Mouse (Mus musculus) layer of hippocampus, postnatal 25 days (tissue): Measurements from ENCODE around the gene Znrf3. TPM values are rescaled to one million over a fixed set of nuclear protein-coding genes. Genes with fewer than 3 reads are reported as not detected.

Experiments
- DNase-seq, 2 experiments: peaks; one replicate each; pipeline ENCODE4 v3.0.0; 2022; ENCODE audit warnings: mixed read lengths in 2 of 2, low spot score in 1 of 2; ENCODE audit errors: extremely low spot score in 1 of 2
- total RNA-seq, 2 experiments: library from RNA; stranded (reverse); gene quantifications; 2 replicates each; pipeline ENCODE4 v1.2.3; 2021

Gene Znrf3
- total RNA-seq, 2 experiments from 2014 or later = 18.6 to 23.2 TPM

DNA sequence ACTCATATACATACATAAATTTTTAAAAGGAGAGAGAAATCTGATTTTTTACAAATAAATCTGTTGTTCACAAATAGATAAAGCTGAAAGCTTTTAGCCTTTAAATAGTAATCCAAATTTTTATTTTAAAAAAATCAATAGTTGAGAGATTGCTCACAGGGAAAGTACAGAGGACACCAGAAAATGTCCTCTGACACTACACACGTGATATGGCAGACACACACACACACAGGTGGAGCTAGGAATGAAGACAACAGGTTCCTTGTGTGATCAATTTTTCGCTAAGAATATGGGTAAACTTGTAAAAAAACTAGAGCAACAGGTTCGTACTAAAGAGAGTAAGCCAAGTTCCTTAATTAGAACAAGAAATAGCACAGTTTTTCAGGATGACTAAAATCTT is 118.4 kb downstream of the Znrf3 start:
- no peak for DNase-seq

DNA sequence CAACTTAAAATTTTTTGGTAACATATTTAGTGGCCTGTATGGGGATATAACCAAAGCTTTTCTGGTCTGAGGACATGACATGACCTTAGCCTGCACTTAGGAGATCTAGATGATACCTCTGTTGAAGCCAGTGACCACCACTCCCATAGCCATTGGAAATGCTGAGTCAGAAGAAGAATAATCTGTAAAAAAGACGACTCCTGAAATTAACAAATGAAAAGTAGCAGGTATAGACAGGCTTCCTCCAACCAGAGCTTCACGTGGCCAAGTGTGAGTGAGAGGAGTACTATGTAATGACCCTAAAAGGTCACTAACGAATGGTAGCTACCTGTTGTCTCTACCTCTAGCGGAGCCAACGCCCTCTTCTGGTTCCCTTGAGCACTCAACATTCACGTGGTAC is 119.4 kb downstream of the Znrf3 start:
- no peak for DNase-seq

GRCm38 (mm10) chr11:5324296-5324695 is 120.4 kb downstream of the Znrf3 start:
- no peak for DNase-seq

DNA sequence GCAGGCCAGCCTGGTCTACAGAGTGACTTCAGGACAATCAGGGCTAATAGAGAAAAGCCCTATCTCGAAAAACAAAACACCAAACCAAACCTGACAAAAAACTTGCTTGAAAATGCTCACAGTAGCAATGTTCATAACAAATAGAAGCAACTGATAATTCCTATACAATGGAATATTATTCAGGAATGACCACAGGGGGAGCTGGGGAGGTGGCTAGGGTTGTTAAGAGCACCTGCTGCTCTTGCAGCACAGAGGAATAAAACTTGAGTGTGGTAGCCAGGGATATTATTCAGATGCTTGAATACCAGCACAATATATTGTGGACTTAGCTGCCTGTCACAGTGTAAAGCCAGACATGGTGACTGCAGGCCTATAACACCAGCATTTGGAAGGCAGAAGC is 123.0 kb downstream of the Znrf3 start:
- DNase-seq = no peak

DNA sequence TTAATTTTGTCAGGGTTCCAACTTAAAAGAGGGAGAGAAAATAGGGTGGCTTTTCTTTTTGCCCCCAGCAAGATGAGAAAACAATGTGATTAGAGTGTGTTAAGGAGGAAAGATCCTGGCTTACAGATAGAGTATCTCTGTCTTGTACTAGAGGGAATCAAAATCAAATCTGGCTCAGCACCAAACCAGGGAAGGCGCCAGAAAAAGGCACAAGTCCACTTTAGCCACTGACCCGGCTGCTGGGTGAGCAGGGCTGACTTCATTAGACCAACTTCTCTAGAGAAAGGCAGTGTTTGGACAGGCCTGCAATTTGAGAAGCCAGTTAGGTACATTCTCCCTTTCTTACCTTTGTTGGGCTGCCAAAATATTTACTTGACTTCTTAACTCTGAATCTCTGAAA is 125.7 kb downstream of the Znrf3 start:
- DNase-seq = no peak

DNA sequence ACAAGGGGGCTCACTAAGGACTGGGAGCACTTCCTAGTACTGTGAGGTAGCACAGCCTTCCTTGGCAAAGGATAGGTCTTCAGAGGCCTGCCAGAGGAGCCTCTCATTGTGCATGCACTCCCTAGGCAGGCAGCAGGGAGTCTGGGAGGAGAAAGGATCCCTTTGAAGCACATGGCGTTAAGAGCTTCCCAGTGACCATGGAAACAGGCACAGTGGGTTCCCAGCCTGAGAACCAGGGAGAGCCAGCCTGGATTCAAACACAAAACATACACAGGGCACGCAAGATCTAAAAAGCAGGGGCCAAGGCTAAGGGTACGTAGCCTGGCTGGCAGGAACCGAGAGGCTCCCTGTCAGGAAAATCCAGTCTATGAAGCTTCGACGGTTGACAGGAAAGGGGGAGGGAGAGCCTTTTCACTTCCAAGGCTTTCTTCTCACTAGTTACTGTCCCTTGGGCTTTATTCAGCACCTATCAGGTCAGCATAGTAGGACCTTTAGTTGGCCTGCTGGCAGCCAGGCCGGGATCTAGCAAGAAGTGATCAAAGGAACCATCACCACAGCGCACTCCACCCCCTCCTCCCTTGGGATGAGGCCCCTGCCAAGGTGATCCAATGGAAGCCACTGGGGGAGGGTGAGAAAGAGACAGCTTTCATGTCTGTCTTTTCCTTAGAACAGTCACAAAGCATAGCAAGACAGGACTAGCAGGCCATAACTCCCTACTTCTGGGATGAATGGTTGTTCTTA is 126.4 kb downstream of the Znrf3 start:
- DNase-seq = peak in 1 of 2 experiments; percentile 24

GRCm38 (mm10) chr11:5314796-5315195 is 129.9 kb downstream of the Znrf3 start:
- peak in 1 of 2 experiments; percentile 63 for DNase-seq

DNA sequence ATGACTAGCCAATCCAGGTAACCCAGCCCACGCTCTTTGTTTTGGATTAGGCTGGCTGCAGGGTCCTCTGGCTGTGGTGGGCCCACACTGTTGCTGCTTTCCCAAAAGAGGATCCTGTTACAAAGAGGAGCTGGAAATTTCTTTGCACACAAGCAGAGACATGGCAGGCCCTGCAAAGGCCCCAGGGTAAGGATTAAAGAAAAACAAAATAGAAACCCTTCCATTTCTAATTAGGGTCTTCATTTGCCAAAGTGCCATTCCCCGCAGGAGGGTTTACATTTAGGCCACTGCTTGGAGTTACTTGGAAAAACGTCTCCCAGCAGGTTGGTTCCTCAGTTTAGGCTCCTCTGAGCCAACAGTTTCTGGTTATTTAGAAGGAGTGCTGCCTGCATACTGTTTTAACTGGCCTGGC is 130.3 kb downstream of the Znrf3 start:
- DNase-seq = no peak

GRCm38 (mm10) chr11:5307024-5307905 is 137.4 kb downstream of the Znrf3 start:
- no peak for DNase-seq

GRCm38 (mm10) chr11:5306017-5306416 is 138.6 kb downstream of the Znrf3 start:
- DNase-seq = no peak

GRCm38 (mm10) chr11:5304526-5304925 is 140.1 kb downstream of the Znrf3 start:
- DNase-seq = no peak

GRCm38 (mm10) chr11:5298007-5298372 is 146.7 kb downstream of the Znrf3 start:
- no peak for DNase-seq

GRCm38 (mm10) chr11:5297148-5298006 is 147.3 kb downstream of the Znrf3 start:
- no peak for DNase-seq

- no peak for DNase-seq
These were observed 148.0 kb downstream of the Znrf3 start for GRCm38 (mm10) chr11:5296576-5297115.

GRCm38 (mm10) chr11:5294805-5295204 is 149.8 kb downstream of the Znrf3 start:
- no peak for DNase-seq

DNA sequence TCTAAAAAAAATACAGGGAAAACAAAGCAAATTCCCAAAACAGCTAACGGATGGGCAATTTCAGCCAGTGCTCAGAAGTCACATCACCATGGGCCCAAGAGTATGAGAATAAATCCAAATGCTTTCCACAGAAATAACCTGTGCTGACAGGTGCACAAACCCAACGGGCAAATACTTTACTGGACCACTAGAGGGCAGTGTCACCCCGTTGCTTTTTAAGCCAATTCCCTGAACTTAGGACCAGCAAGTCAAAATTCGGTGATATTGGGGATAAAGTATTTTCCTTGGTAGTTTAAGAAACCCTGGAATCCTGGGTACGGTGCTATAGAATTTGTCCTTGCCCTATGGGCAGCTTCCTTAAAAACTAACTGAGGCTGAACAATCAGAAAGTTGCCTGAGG is 154.0 kb downstream of the Znrf3 start:
- peak; percentile 67 to 81 for DNase-seq

- DNase-seq = no peak
These were observed 154.6 kb downstream of the Znrf3 start for GRCm38 (mm10) chr11:5289826-5290580.

- DNase-seq = no peak
These were observed 160.7 kb downstream of the Znrf3 start for GRCm38 (mm10) chr11:5283987-5284386.

GRCm38 (mm10) chr11:5280932-5281331 is 163.7 kb downstream of the Znrf3 start:
- DNase-seq = no peak

GRCm38 (mm10) chr11:5278463-5278862 is 166.2 kb downstream of the Znrf3 start:
- DNase-seq = no peak
